Mouse (Mus musculus): ENCODE results near the gene Kcna10. TPM values are rescaled to one million over a fixed set of nuclear protein-coding genes. Genes with fewer than 3 reads are reported as not detected.

Gene Kcna10
- total and polyA plus RNA-seq, 2 experiments from 2014 or later: not detected

DNA sequence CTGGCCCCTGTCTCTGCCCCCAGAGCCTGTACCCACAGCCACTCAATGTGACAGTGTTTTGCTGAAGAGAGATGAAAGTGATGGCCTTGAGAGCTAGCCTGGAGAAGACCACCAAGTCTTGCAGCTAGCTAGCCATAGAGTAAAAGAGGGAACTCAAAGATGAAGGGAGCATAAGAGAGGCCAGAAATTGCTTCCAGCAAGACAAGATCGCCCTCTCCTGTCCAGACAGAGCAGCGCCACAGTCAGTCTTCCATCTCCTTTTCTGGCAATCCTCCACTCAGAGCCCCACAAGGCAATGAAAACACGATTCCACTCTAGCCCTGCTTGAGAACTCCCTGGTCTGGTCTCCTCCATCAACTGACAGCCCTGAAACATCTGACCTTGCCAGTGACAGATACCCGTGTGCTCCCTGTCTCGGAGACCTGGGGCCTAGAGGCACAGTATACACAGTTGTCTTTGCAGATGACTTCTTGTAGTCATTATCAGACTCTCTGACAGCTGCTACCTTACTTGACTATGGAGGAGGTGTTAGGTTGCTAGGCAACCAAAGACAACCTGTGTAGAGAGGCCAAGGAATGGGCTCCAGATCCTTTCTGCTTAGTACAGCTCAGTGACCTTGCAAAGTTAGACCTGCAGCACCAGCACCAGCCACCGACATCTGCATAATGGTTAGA lies 5.5 kb downstream of the Kcna10 start:
- H3K9ac ChIP-seq: no peak overlapping the region
- H3K27ac ChIP-seq (ENCODE audit: low read depth, low read length): no peak overlapping the region
- H3K4me1 ChIP-seq (ENCODE audit: insufficient read depth): no peaks in the 10 kb centered on the region
- H3K27me3 ChIP-seq (ENCODE audit: insufficient read depth, low read length): no peaks in the 10 kb centered on the region
- ATAC-seq (peak; percentile 89), DNase-seq (peak; percentile 89)
- H3K4me3 ChIP-seq (ENCODE audit: low read depth, low read length): no peak overlapping the region
- no peak overlapping the region for H3K4me2 ChIP-seq (ENCODE audit: low read depth)
- no peaks in the 10 kb centered on the region for H3K36me3 ChIP-seq (ENCODE audit: insufficient read depth)
- no peaks in the 10 kb centered on the region for H3K9me3 ChIP-seq (ENCODE audit: low read length)
- 44% methylated on average over 6 of the region's 6 CpGs for WGBS
- TF ChIP-seq CTCF (IDR thresholded peaks at IDR 0.05; ENCODE audit: low read depth): peak; percentile 96

DNA sequence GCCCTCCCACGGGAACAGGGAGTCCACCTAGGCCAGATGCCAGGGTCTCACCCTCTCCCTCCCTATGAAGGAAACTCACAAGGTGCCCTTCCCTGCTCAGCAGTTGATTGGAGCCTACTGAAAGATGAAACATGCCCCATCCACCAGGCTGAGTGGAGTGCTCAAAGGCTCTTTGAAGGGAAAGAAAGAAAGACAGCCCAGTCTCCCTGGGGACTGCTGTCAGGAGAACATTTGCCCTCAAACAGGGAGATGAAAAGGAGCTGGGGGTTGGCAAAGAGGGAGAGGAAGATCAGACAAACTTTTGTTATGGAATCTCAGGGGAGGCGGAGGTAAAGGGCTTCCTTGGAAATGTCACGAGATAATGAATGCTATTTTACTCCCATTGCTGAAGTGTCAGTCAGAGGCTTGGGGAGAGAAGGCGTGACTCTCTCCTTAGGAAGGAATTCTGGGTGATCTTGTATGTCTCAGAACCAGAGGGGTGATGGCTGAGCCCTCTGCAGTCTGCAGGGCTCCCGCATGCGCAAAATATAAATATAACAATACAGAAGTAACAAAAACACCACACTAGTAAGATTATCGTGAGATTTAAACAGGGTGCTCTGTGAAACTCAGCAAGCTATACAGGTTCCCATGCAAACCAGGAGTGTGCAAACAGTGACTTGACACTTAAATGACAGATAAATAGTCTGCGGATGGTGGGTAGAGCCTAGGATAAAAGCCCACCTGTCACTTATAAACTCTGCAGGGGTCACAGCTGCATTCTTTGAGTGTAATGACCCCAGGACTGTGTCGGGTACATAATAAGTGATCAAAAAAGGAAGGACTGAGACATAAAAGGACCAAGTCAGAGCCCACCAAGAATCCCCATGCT lies 18.7 kb downstream of the Kcna10 start:
- WGBS: 34% methylated on average over 9 of the region's 9 CpGs
- H3K27me3 ChIP-seq (ENCODE audit: insufficient read depth, low read length): no peaks in the 10 kb centered on the region
- no peaks in the 10 kb centered on the region for H3K9me3 ChIP-seq (ENCODE audit: low read length)
- no peak overlapping the region for H3K4me3 ChIP-seq (ENCODE audit: low read depth, low read length)
- no peak for TF ChIP-seq CTCF (IDR thresholded peaks at IDR 0.05; ENCODE audit: low read depth)
- H3K36me3 ChIP-seq (ENCODE audit: insufficient read depth): no peaks in the 10 kb centered on the region
- ATAC-seq (peak; percentile 44; the same call in 1 of the 2 replicates), DNase-seq (no peak)
- no peaks in the 10 kb centered on the region for H3K4me1 ChIP-seq (ENCODE audit: insufficient read depth)
- H3K27ac ChIP-seq (ENCODE audit: low read depth, low read length): no peak overlapping the region
- no peak overlapping the region for H3K4me2 ChIP-seq (ENCODE audit: low read depth)
- H3K9ac ChIP-seq: no peak overlapping the region

DNA sequence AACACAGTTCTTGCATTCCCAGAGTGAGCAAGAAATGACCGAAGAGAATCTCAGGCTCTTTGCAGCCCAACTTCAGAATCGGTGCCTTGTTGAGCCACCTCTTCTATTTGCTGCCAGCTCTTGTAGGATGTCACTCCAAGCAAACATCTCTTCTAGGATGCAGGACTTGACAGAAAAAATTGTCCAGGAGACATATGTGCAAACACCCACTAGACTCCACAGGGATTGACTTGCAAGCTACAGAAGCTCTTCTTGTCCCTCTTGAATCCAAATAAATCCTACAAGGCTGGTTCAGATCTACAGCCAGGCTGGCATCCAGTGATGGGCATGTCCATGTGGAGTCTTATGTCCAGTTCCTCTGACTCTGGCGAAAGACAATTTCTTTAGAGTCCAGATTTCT lies 21.6 kb downstream of the Kcna10 start:
- no peak for DNase-seq
- H3K4me1 ChIP-seq (ENCODE audit: insufficient read depth): no peaks in the 10 kb centered on the region
- H3K9ac ChIP-seq: no peak overlapping the region
- no peaks in the 10 kb centered on the region for H3K9me3 ChIP-seq (ENCODE audit: low read length)
- H3K4me2 ChIP-seq (ENCODE audit: low read depth): no peak overlapping the region
- H3K27ac ChIP-seq (ENCODE audit: low read depth, low read length): no peak overlapping the region
- 94% methylated on average over 3 of the region's 3 CpGs for WGBS
- no peaks in the 10 kb centered on the region for H3K27me3 ChIP-seq (ENCODE audit: insufficient read depth, low read length)
- no peaks in the 10 kb centered on the region for H3K36me3 ChIP-seq (ENCODE audit: insufficient read depth)
- TF ChIP-seq CTCF (IDR thresholded peaks at IDR 0.05; ENCODE audit: low read depth): no peak
- no peak overlapping the region for H3K4me3 ChIP-seq (ENCODE audit: low read depth, low read length)
- ATAC-seq: no peak

DNA sequence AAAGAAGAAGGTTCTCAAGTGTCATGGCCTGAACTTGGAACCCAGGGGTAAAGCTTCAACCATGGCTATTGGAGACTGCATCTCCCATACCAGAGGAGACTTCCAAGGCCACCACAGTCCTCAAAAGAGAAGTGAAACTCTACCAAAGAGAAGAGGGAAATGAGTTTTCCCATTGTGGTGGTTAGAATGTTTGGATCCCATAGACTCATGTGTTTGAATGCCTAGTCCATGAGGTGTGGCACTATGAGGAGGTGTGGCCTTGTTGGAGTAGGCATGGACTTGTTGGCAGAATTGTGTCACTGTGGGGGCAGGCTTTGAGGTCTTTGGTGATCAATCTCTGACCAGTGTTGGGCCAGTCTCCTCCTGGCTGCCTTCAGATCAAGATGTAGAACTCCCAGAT lies 22.3 kb downstream of the Kcna10 start:
- H3K4me1 ChIP-seq (ENCODE audit: insufficient read depth): no peaks in the 10 kb centered on the region
- no peak overlapping the region for H3K9ac ChIP-seq
- DNase-seq (no peak), ATAC-seq (no peak)
- H3K27ac ChIP-seq (ENCODE audit: low read depth, low read length): no peak overlapping the region
- H3K4me2 ChIP-seq (ENCODE audit: low read depth): no peak overlapping the region
- H3K9me3 ChIP-seq (ENCODE audit: low read length): no peaks in the 10 kb centered on the region
- H3K27me3 ChIP-seq (ENCODE audit: insufficient read depth, low read length): no peaks in the 10 kb centered on the region
- no peak for TF ChIP-seq CTCF (IDR thresholded peaks at IDR 0.05; ENCODE audit: low read depth)
- no peak overlapping the region for H3K4me3 ChIP-seq (ENCODE audit: low read depth, low read length)
- no peaks in the 10 kb centered on the region for H3K36me3 ChIP-seq (ENCODE audit: insufficient read depth)

DNA sequence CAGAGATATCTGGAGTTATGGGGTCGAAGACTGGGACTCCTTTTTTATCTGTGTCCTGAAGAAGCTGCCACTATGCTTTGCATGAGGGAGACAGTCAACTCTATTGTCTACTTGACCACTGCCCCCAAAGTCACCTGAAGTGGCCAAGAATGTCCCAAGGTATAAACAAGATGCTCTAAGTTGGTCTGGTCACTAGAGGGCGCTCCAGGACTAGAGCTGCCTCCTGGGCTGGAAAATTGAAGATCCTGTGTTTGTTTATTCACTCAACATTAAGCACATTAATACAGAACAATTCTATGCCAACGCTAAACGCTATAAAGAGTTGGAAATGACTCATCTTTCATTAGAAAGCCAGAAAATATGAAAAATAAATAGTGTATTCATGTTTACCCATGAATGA lies 23.1 kb downstream of the Kcna10 start:
- H3K27me3 ChIP-seq (ENCODE audit: insufficient read depth, low read length): no peaks in the 10 kb centered on the region

DNA sequence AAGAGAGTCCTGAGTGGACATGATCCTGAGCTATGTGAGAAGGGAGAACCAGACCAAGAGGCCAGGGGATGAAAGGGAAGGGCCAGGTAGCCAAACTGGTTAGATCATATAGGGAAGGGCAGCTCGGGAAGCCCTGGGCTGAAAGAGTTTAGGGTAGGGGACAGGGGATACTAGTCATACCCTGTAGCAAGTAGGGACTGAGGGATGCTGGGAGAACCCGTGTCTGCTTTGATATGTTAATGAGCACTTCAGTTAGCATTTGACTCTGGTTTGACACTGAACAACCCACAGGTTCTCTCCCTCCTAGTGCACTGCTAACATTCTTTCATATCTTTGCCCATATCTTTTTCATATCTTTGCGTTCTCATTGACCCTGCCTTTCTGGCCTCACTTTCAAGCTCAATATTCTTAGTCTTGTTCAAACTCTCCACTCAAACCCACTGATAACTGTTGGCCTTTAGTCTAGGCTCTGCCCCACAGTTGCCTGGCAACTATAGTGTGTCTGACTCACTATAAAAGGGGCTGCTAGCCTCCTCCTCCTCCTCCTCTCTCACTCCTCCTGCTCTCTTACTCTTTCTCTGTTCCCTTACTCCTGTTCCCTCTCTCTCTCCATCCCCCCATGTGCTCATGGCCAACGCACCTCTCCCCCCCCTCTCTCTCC lies 23.8 kb downstream of the Kcna10 start:
- 45% methylated on average over 4 of the region's 4 CpGs for WGBS
- Histone ChIP-seq H3K9me3 (ENCODE audit: low read length) (no peaks in the 10 kb centered on the region), H3K9ac (no peak overlapping the region), H3K27ac (ENCODE audit: low read depth, low read length) (no peak overlapping the region), H3K36me3 (ENCODE audit: insufficient read depth) (no peaks in the 10 kb centered on the region), H3K27me3 (ENCODE audit: insufficient read depth, low read length) (no peaks in the 10 kb centered on the region), H3K4me1 (ENCODE audit: insufficient read depth) (no peaks in the 10 kb centered on the region), H3K4me2 (ENCODE audit: low read depth) (no peak overlapping the region), H3K4me3 (ENCODE audit: low read depth, low read length) (no peak overlapping the region)
- no peak for DNase-seq
- TF ChIP-seq CTCF (IDR thresholded peaks at IDR 0.05; ENCODE audit: low read depth): no peak
- ATAC-seq: peak; percentile 68

More for the DNA sequence above, 23.1 kb downstream of the Kcna10 start:
- Histone ChIP-seq H3K9me3 (ENCODE audit: low read length) (no peaks in the 10 kb centered on the region), H3K4me1 (ENCODE audit: insufficient read depth) (no peaks in the 10 kb centered on the region), H3K36me3 (ENCODE audit: insufficient read depth) (no peaks in the 10 kb centered on the region), H3K27ac (ENCODE audit: low read depth, low read length) (no peak overlapping the region), H3K4me2 (ENCODE audit: low read depth) (no peak overlapping the region), H3K4me3 (ENCODE audit: low read depth, low read length) (no peak overlapping the region), H3K9ac (no peak overlapping the region)
- peak; percentile 74 for DNase-seq
- 8% methylated on average over 4 of the region's 4 CpGs for WGBS
- ATAC-seq: no peak
- TF ChIP-seq CTCF (IDR thresholded peaks at IDR 0.05; ENCODE audit: low read depth): peak; percentile 78

Data from forebrain, postnatal 0 days (tissue).